Mouse (Mus musculus): ENCODE results near the gene Pecr. TPM values are rescaled to one million over a fixed set of nuclear protein-coding genes. Genes with fewer than 3 reads are reported as not detected.
A peak's percentile ranks its signal among the peaks of the same experiment; 100 is the strongest.
"Not testable (repeated sequence)": the region's sequence is repeated elsewhere in the genome, so short reads cannot be mapped to it uniquely, and the experiment has no call there.

The Pecr gene
- polyA plus RNA-seq, 1 experiment from 2014 or later = 43.2 TPM

DNA sequence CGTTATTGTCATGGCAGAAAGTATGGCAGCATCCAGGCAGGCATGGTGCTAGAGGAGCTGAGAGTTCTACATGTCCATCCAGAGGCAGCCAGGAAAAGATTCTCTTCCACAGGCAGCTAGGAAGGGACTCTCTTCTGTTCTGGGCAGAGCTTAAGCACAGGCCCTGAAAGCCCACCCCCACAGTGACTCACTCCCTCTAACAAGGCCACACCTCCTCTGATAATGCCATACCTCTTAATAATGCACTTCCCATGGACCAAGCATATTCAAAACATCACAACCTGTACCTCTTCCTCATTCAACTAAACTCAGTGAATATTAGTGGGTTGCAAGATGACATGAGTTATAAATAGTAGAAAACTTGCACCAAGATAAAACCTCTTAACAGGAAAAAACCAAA lies 32.3 kb downstream of the Pecr start:
- Histone ChIP-seq H3K9ac (ENCODE audit: low read depth, low read length) (no peak overlapping the region), H3K9me3 (ENCODE audit: control insufficient read depth, low read length) (no peaks in the 10 kb centered on the region), H3K4me3 (ENCODE audit: low read depth, low read length) (no peak overlapping the region), H3K4me2 (no peak overlapping the region), H3K27ac (ENCODE audit: low read depth, low read length) (no peak overlapping the region), H3K27me3 (replicated peaks; ENCODE audit: control insufficient read depth, insufficient read depth, low read length) (no peaks in the 10 kb centered on the region), H3K36me3 (ENCODE audit: control insufficient read depth, insufficient read depth, low read length) (no peaks in the 10 kb centered on the region), H3K4me1 (replicated peaks; ENCODE audit: control insufficient read depth, insufficient read depth, low read length) (no peaks in the 10 kb centered on the region)
- DNase-seq (ENCODE audit: low spot score) (no peak), ATAC-seq (replicated peaks; ENCODE audit: low FRiP score) (no peak)
- 79% methylated on average over 1 of the region's 1 CpGs for WGBS

DNA sequence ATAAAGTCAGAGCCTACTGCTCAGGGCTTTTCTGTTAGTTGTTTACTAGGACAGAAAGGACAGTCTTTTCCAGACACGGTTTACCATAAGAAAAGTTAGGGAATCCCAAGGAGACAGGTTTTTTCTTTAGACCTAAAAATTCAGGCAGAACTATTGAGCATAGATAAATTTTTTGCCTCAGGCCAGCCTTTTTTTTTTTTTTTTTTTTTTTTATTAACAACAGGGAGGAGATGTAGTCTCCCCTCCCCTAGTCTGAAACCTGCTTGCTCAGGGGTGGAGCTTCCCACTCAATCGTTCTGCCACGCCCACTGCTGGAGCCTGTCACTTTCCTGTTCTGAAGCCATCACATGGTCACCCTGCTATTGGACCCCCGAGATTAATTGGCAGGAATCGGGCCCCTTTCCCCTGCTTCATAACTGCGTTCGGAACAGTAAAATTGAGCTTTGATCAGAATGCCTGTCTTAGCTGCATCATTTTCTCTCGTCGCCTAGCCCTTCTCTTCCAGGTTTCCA lies 35.8 kb downstream of the Pecr start:
- H3K9ac ChIP-seq (ENCODE audit: low read depth, low read length); H3K27ac ChIP-seq (ENCODE audit: low read depth, low read length); H3K9me3 ChIP-seq (ENCODE audit: control insufficient read depth, low read length); H3K36me3 ChIP-seq (ENCODE audit: control insufficient read depth, insufficient read depth, low read length); H3K4me3 ChIP-seq (ENCODE audit: low read depth, low read length); DNase-seq (ENCODE audit: low spot score); ATAC-seq (replicated peaks; ENCODE audit: low FRiP score); H3K4me1 ChIP-seq (replicated peaks; ENCODE audit: control insufficient read depth, insufficient read depth, low read length); H3K27me3 ChIP-seq (replicated peaks; ENCODE audit: control insufficient read depth, insufficient read depth, low read length); H3K4me2 ChIP-seq: not testable (repeated sequence)
- 47% methylated on average over 9 of the region's 9 CpGs for WGBS

DNA sequence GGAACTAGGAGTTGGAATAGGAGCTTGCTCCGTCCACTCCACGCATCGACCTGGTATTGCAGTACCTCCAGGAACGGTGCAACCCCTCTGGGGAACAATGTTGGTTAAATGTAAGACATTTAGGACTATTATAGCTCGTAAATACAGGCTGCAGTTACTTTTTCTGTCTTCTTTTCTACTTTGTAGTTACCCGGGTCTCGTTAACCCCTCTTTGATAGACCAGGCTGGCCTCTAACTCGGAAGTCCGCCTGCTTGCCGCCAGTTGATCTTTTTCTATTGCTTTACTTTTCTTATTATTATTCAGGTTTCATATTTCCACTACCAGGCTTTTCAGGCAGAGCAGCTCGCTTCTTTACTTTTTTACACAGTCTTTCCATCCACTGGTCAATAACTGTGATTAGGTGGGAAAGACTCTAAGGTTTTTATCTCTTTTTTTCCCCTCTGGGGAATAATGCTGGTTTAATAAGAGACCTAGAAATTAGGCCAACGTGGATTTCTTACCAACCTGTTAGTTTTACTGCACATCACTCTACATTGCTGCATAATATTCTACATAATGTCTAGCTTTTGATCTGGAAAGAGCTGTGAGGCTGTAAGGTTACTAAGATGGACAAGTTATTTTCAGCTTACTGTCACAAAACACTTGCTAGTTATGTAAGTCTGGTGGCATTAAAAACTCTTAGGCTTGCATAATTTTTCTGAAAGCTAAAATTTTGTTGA lies 39.6 kb downstream of the Pecr start:
- Histone ChIP-seq H3K9me3 (ENCODE audit: control insufficient read depth, low read length) (no peaks in the 10 kb centered on the region), H3K27me3 (replicated peaks; ENCODE audit: control insufficient read depth, insufficient read depth, low read length) (no peaks in the 10 kb centered on the region), H3K4me2 (no peak overlapping the region), H3K4me3 (ENCODE audit: low read depth, low read length) (no peak overlapping the region), H3K27ac (ENCODE audit: low read depth, low read length) (peak overlapping the region; percentile 87; the same call in 1 of the 2 replicates), H3K9ac (ENCODE audit: low read depth, low read length) (no peak overlapping the region), H3K4me1 (replicated peaks; ENCODE audit: control insufficient read depth, insufficient read depth, low read length) (no peaks in the 10 kb centered on the region), H3K36me3 (ENCODE audit: control insufficient read depth, insufficient read depth, low read length) (no peaks in the 10 kb centered on the region)
- ATAC-seq (replicated peaks; ENCODE audit: low FRiP score) (peak; percentile 89), DNase-seq (ENCODE audit: low spot score) (peak; percentile 50)
- WGBS = 1% methylated on average over 12 of the region's 12 CpGs

DNA sequence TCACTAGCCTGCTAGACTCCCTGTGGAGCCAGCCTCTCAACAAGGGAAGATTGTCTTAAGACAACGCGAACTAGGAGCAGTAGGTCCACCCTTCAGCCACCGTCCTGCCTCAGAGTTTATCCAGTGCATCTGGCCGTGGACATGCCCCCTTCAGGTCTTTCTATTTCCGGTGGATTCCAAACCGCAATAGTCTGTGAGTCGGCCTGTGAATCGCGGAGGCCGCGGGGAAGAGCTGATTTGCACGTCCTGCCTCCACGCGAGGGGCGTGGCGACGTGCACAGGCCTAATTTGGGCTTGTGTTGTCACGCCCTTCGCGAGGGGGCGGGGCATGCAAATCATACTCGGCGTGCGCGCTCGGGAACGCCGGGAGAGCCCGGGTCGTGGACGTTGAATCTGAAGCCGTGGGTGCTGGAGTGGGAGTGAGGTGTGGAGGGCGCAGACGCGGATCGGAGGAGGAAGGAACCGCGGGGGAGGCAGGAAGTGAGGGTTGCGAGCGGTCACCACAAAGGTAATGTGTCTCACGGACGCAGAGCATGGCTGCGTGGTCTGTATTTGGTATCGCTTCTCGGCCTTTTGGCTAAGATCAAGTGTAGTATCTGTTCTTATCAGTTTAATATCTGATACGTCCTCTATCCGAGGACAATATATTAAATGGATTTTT lies 40.3 kb downstream of the Pecr start:
- H3K9ac ChIP-seq (ENCODE audit: low read depth, low read length) = peak overlapping the region; percentile 78

DNA sequence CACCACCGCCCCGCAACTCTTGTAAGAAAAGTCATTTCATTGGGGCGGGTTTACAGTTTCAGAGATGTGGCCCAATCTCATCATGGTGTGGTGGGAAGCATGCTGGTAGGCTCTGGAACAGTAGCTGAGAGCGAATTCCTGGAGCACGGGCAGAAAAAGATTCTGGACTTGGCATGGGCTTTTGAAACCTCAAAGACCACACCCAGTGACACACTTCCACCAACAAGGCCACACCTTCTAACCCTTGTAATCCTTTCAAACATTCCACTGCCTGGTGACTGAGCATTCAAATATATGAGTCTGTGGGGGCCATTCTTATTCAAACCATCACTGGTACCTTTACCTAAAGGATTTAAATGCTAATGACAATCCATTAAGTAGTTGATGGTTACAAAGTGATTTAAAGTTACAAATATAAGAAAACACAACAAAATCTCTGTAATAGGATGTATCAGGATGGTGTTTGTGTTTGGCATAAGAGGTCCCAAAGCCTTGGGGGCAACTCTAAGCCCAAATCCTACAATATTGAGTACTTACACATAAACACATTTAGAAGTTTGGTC lies 41.5 kb downstream of the Pecr start:
- H3K4me3 ChIP-seq (ENCODE audit: low read depth, low read length) = no peak overlapping the region
- no peak for DNase-seq (ENCODE audit: low spot score)
- no peak for ATAC-seq (replicated peaks; ENCODE audit: low FRiP score)
- 0 out of 2 replicates have a peak, but pooled peaks cover 4% of the 10 kb centered on the region for H3K4me1 ChIP-seq (replicated peaks; ENCODE audit: control insufficient read depth, insufficient read depth, low read length)
- WGBS = 78% methylated on average over 5 of the region's 5 CpGs
- no peak overlapping the region for H3K27ac ChIP-seq (ENCODE audit: low read depth, low read length)
- H3K9ac ChIP-seq (ENCODE audit: low read depth, low read length) = no peak overlapping the region
- no peaks in the 10 kb centered on the region for H3K36me3 ChIP-seq (ENCODE audit: control insufficient read depth, insufficient read depth, low read length)
- H3K9me3 ChIP-seq (ENCODE audit: control insufficient read depth, low read length) = no peaks in the 10 kb centered on the region
- H3K4me2 ChIP-seq = no peak overlapping the region
- no peaks in the 10 kb centered on the region for H3K27me3 ChIP-seq (replicated peaks; ENCODE audit: control insufficient read depth, insufficient read depth, low read length)

More for the DNA sequence above, 40.3 kb downstream of the Pecr start:
- no peaks in the 10 kb centered on the region for H3K36me3 ChIP-seq (ENCODE audit: control insufficient read depth, insufficient read depth, low read length)
- under 1% methylated on average over 47 of the region's 47 CpGs for WGBS
- H3K4me2 ChIP-seq = peak overlapping the region; percentile 78
- peak; percentile 90 for ATAC-seq (replicated peaks; ENCODE audit: low FRiP score)
- no peaks in the 10 kb centered on the region for H3K9me3 ChIP-seq (ENCODE audit: control insufficient read depth, low read length)
- no peaks in the 10 kb centered on the region for H3K27me3 ChIP-seq (replicated peaks; ENCODE audit: control insufficient read depth, insufficient read depth, low read length)
- H3K4me3 ChIP-seq (ENCODE audit: low read depth, low read length) = peak overlapping the region; percentile 41
- H3K4me1 ChIP-seq (replicated peaks; ENCODE audit: control insufficient read depth, insufficient read depth, low read length) = no peaks in the 10 kb centered on the region
- peak overlapping the region; percentile 87 for H3K27ac ChIP-seq (ENCODE audit: low read depth, low read length)
- peak; percentile 98 for DNase-seq (ENCODE audit: low spot score)

DNA sequence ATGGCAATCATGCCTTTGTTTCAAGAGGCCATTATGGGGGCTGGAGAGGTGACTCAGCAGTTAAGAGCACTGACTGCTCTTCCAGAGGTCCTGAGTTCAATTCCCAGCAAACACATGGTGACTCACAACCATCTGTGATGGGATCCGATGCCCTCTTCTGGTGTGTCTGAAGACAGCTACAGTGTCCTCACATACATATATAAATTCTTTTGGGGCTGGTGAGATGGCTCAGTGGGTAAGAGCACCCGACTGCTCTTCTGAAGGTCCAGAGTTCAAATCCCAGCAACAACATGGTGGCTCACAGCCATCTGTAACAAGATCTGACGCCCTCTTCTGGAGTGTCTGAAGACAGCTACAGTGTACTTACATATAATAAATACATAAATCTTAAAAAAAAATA lies 45.0 kb downstream of the Pecr start:
- H3K27ac ChIP-seq (ENCODE audit: low read depth, low read length); H3K27me3 ChIP-seq (replicated peaks; ENCODE audit: control insufficient read depth, insufficient read depth, low read length); H3K4me3 ChIP-seq (ENCODE audit: low read depth, low read length); H3K9ac ChIP-seq (ENCODE audit: low read depth, low read length); DNase-seq (ENCODE audit: low spot score); ATAC-seq (replicated peaks; ENCODE audit: low FRiP score); H3K9me3 ChIP-seq (ENCODE audit: control insufficient read depth, low read length); H3K4me2 ChIP-seq; H3K36me3 ChIP-seq (ENCODE audit: control insufficient read depth, insufficient read depth, low read length); H3K4me1 ChIP-seq (replicated peaks; ENCODE audit: control insufficient read depth, insufficient read depth, low read length): not testable (repeated sequence)
- 81% methylated on average over 3 of the region's 3 CpGs for WGBS

DNA sequence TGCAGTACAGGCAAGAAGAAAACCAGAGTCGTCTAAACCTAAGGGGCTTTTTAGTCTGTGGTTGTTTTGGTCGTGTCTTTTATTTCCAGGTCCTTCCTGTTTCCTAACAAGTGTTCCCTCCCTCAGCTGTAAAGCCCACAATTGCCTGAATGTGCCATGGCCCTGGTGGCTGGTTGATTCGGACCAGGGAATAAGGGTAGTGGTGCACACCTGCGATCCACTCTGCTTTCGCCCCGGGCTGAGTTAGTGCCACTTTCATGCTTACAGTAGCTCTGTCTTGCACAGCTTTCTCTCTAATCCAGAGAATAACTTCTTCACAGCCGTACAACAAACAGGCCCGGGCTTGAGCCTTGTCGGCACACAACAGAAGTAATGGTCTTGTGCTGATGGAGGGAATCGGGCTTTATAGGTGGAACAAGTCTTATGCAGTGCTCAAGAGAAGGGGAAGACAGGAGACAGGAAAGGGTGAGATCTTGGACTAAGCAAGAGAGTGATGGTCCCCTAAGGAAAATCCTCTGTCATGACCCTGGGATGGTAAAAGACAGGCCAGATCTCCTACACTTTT lies 46.0 kb downstream of the Pecr start:
- no peak overlapping the region for H3K27ac ChIP-seq (ENCODE audit: low read depth, low read length)
- H3K9ac ChIP-seq (ENCODE audit: low read depth, low read length) = no peak overlapping the region
- peak overlapping the region; percentile 43 for H3K4me2 ChIP-seq
- no peaks in the 10 kb centered on the region for H3K9me3 ChIP-seq (ENCODE audit: control insufficient read depth, low read length)
- peaks cover 9% of the 10 kb centered on the region; the same call in 1 of the 2 replicates for H3K27me3 ChIP-seq (replicated peaks; ENCODE audit: control insufficient read depth, insufficient read depth, low read length)
- H3K4me1 ChIP-seq (replicated peaks; ENCODE audit: control insufficient read depth, insufficient read depth, low read length) = 0 out of 2 replicates have a peak, but pooled peaks cover 4% of the 10 kb centered on the region
- 58% methylated on average over 10 of the region's 10 CpGs for WGBS
- DNase-seq (ENCODE audit: low spot score) (no peak), ATAC-seq (replicated peaks; ENCODE audit: low FRiP score) (no peak)
- no peak overlapping the region for H3K4me3 ChIP-seq (ENCODE audit: low read depth, low read length)
- H3K36me3 ChIP-seq (ENCODE audit: control insufficient read depth, insufficient read depth, low read length) = no peaks in the 10 kb centered on the region

DNA sequence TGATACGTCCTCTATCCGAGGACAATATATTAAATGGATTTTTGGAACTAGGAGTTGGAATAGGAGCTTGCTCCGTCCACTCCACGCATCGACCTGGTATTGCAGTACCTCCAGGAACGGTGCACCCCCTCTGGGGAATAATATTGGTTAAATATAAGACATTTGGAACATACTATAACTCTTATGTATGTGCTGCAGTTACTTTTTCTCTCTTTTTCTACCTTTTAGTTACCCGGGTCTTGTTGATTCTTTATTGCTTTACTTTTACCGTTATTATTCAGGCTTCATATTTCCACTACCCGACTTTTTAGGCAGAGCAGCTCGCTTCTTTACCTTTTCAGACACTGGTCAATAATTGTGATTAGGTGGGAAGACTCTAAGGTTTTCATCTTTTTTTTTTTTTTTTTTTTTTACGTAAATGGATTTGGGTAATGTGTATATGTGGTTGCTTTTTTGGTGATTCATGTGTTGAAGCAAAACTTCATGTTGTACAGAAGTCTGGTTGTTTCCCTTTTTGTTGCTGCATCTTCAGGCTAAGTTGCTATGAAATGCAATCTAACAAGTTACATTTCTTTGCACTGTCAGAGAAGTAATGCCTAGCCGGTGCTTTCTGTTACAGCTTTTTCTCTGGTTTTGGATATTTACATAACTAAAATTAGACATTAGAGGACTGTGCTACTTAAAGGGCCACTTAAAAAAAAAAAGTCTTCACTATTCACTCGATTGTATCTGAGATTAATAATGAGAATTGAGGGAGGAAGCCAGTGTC lies 46.9 kb downstream of the Pecr start:
- H3K36me3 ChIP-seq (ENCODE audit: control insufficient read depth, insufficient read depth, low read length) = no peaks in the 10 kb centered on the region
- WGBS = 4% methylated on average over 8 of the region's 13 CpGs
- H3K27ac ChIP-seq (ENCODE audit: low read depth, low read length) = no peak overlapping the region
- no peak overlapping the region for H3K4me3 ChIP-seq (ENCODE audit: low read depth, low read length)
- H3K27me3 ChIP-seq (replicated peaks; ENCODE audit: control insufficient read depth, insufficient read depth, low read length) = peaks cover 9% of the 10 kb centered on the region; the same call in 1 of the 2 replicates
- ATAC-seq (replicated peaks; ENCODE audit: low FRiP score) = peak; percentile 84
- DNase-seq (ENCODE audit: low spot score) = no peak
- H3K9ac ChIP-seq (ENCODE audit: low read depth, low read length) = no peak overlapping the region
- 0 out of 2 replicates have a peak, but pooled peaks cover 4% of the 10 kb centered on the region for H3K4me1 ChIP-seq (replicated peaks; ENCODE audit: control insufficient read depth, insufficient read depth, low read length)
- peak overlapping the region; percentile 43 for H3K4me2 ChIP-seq
- no peaks in the 10 kb centered on the region for H3K9me3 ChIP-seq (ENCODE audit: control insufficient read depth, low read length)
